Mouse (Mus musculus) embryonic fibroblast, embryonic 13.5 days (primary cell): ENCODE measurements around the gene March11.

ENCODE experiments used
- CTCF ChIP-seq: IDR thresholded peaks from 2 replicates; pipeline ENCODE4 v1.5.1; 2011; ENCODE audit warnings: mild to moderate bottlenecking, control low read depth, low read length, moderate library complexity, borderline replicate concordance; ENCODE audit not compliant: insufficient read depth
- POLR2A ChIP-seq: IDR thresholded peaks from 2 replicates; pipeline ENCODE4 v1.6.1; 2011; ENCODE audit warnings: low read depth, mild to moderate bottlenecking, control low read depth, low read length, moderate library complexity

GRCm38 (mm10) chr15:26430565-26430964 lies 121.7 kb downstream of the March11 start:
- TF ChIP-seq POLR2A (no peak), CTCF (no peak)
